Mouse (Mus musculus) heart, embryonic 12.5 days (tissue): ENCODE results near the gene Gli2. TPM values are rescaled to one million over a fixed set of nuclear protein-coding genes. Genes with fewer than 3 reads are reported as not detected.

Source experiments
- ATAC-seq: fragments of 200-750 bp; cut with Nextera tagmentation; 2 replicates; pipeline ENCODE4 v1.8.0; 2017; ENCODE audit warnings: moderate TSS enrichment, moderate library complexity; ENCODE audit not compliant: insufficient number of reproducible peaks, low FRiP score
- H3K27ac ChIP-seq: fragments of 300-500 bp; sonication (generic); 2 replicates; pipeline ENCODE4 v1.5.1; 2016; ENCODE audit warnings: mild to moderate bottlenecking, moderate library complexity; ENCODE audit not compliant: poor library complexity, severe bottlenecking
- H3K27me3 ChIP-seq: fragments of 300-500 bp; sonication (generic); replicated peaks from 2 replicates; pipeline ENCODE4 v1.6.1; 2016; ENCODE audit warnings: mild to moderate bottlenecking, moderate library complexity
- H3K36me3 ChIP-seq: fragments of 300-500 bp; sonication (generic); 2 replicates; pipeline ENCODE4 v1.6.1; 2016; ENCODE audit warnings: mild to moderate bottlenecking, moderate library complexity
- H3K4me1 ChIP-seq: fragments of 300-500 bp; sonication (generic); replicated peaks from 2 replicates; pipeline ENCODE4 v1.6.1; 2016; ENCODE audit warnings: mild to moderate bottlenecking
- H3K4me2 ChIP-seq: fragments of 300-500 bp; sonication (generic); 2 replicates; pipeline ENCODE4 v1.6.1; 2016; ENCODE audit warnings: mild to moderate bottlenecking, moderate library complexity
- H3K4me3 ChIP-seq: fragments of 300-500 bp; sonication (generic); 2 replicates; pipeline ENCODE4 v1.5.1; 2016; ENCODE audit warnings: mild to moderate bottlenecking
- H3K9ac ChIP-seq: fragments of 300-500 bp; sonication (generic); 2 replicates; pipeline ENCODE4 v1.6.1; 2016; ENCODE audit warnings: mild to moderate bottlenecking, moderate library complexity
- H3K9me3 ChIP-seq: fragments of 300-500 bp; sonication (generic); replicated peaks from 2 replicates; pipeline ENCODE4 v1.6.1; 2016; ENCODE audit warnings: mild to moderate bottlenecking, moderate library complexity
- WGBS: fragments of 180-500 bp; shearing (Covaris S2); methylation state at CpG from one replicate; pipeline ENCODE4 v1.1.7; 2016; 5-methylcytosine and 5-hydroxymethylcytosine counted together
- polyA plus RNA-seq: library from polyadenylated mRNA; unstranded; fragments of >200 nt; fragmentation: Nextera tagmentation; extraction: Ambion mirVana; gene quantifications from 2 replicates; pipeline ENCODE4 v1.2.1, GENCODE M21; 2016

Gene Gli2
- polyA plus RNA-seq, 1 experiment from 2014 or later: 4.0 TPM

- no peak for ATAC-seq
- no peaks in the 10 kb centered on the region for H3K36me3 ChIP-seq
- H3K4me2 ChIP-seq: no peak overlapping the region
- no peak overlapping the region for H3K4me3 ChIP-seq
- no peaks in the 10 kb centered on the region for H3K9me3 ChIP-seq
- H3K4me1 ChIP-seq: peaks cover 27% of the 10 kb centered on the region
- H3K27me3 ChIP-seq: 0 out of 2 replicates have a peak, but pooled peaks cover 2% of the 10 kb centered on the region
- 53% methylated on average over 17 of the region's 17 CpGs for WGBS
- no peak overlapping the region for H3K9ac ChIP-seq
- H3K27ac ChIP-seq: no peak overlapping the region
Measured at GRCm38 (mm10) chr1:118913414-118914385, 139.7 kb downstream of the Gli2 start.

- H3K4me3 ChIP-seq: no peak overlapping the region
- no peak overlapping the region for H3K27ac ChIP-seq
- no peak overlapping the region for H3K4me2 ChIP-seq
- WGBS: 53% methylated on average over 6 of the region's 6 CpGs
- peaks cover 27% of the 10 kb centered on the region for H3K4me1 ChIP-seq
- no peaks in the 10 kb centered on the region for H3K36me3 ChIP-seq
- H3K9ac ChIP-seq: no peak overlapping the region
- ATAC-seq: no peak
- no peaks in the 10 kb centered on the region for H3K9me3 ChIP-seq
- H3K27me3 ChIP-seq: 0 out of 2 replicates have a peak, but pooled peaks cover 2% of the 10 kb centered on the region
Measured at GRCm38 (mm10) chr1:118912929-118913328, 140.5 kb downstream of the Gli2 start.

GRCm38 (mm10) chr1:118911427-118911727 lies 142.0 kb downstream of the Gli2 start:
- H3K27ac ChIP-seq: no peak overlapping the region
- 0 out of 2 replicates have a peak, but pooled peaks cover 2% of the 10 kb centered on the region for H3K27me3 ChIP-seq
- H3K4me2 ChIP-seq: no peak overlapping the region
- no peak overlapping the region for H3K9ac ChIP-seq
- H3K4me3 ChIP-seq: no peak overlapping the region
- H3K9me3 ChIP-seq: no peaks in the 10 kb centered on the region
- WGBS: 73% methylated on average over 3 of the region's 3 CpGs
- no peaks in the 10 kb centered on the region for H3K36me3 ChIP-seq
- no peak for ATAC-seq
- peaks cover 20% of the 10 kb centered on the region for H3K4me1 ChIP-seq

- H3K27ac ChIP-seq: no peak overlapping the region
- H3K36me3 ChIP-seq: no peaks in the 10 kb centered on the region
- peaks cover 19% of the 10 kb centered on the region; the same call in 1 of the 2 replicates for H3K4me1 ChIP-seq
- 49% methylated on average over 13 of the region's 13 CpGs for WGBS
- no peak overlapping the region for H3K9ac ChIP-seq
- no peaks in the 10 kb centered on the region for H3K9me3 ChIP-seq
- ATAC-seq: no peak
- no peak overlapping the region for H3K4me2 ChIP-seq
- no peak overlapping the region for H3K4me3 ChIP-seq
- 0 out of 2 replicates have a peak, but pooled peaks cover 2% of the 10 kb centered on the region for H3K27me3 ChIP-seq
Measured at GRCm38 (mm10) chr1:118910693-118911426, 142.6 kb downstream of the Gli2 start.

- no peak for ATAC-seq
Measured at GRCm38 (mm10) chr1:118909051-118909450, 144.4 kb downstream of the Gli2 start.

GRCm38 (mm10) chr1:118907574-118907973 lies 145.8 kb downstream of the Gli2 start:
- 78% methylated on average over 9 of the region's 9 CpGs for WGBS

More at GRCm38 (mm10) chr1:118909051-118909450, 144.4 kb downstream of the Gli2 start:
- no peak overlapping the region for H3K9ac ChIP-seq
- no peak overlapping the region for H3K4me2 ChIP-seq
- H3K4me1 ChIP-seq: peaks cover 31% of the 10 kb centered on the region
- 83% methylated on average over 3 of the region's 3 CpGs for WGBS
- no peaks in the 10 kb centered on the region for H3K9me3 ChIP-seq
- no peaks in the 10 kb centered on the region for H3K36me3 ChIP-seq
- no peak overlapping the region for H3K27ac ChIP-seq
- H3K4me3 ChIP-seq: no peak overlapping the region
- 0 out of 2 replicates have a peak, but pooled peaks cover 2% of the 10 kb centered on the region for H3K27me3 ChIP-seq

GRCm38 (mm10) chr1:118905319-118905718 lies 148.1 kb downstream of the Gli2 start:
- no peaks in the 10 kb centered on the region for H3K9me3 ChIP-seq

More at GRCm38 (mm10) chr1:118907574-118907973, 145.8 kb downstream of the Gli2 start:
- Histone ChIP-seq H3K4me1 (peaks cover 20% of the 10 kb centered on the region), H3K4me2 (no peak overlapping the region), H3K4me3 (no peak overlapping the region), H3K36me3 (no peaks in the 10 kb centered on the region), H3K9ac (no peak overlapping the region), H3K27ac (no peak overlapping the region), H3K27me3 (0 out of 2 replicates have a peak, but pooled peaks cover 2% of the 10 kb centered on the region), H3K9me3 (no peaks in the 10 kb centered on the region)
- ATAC-seq: no peak

GRCm38 (mm10) chr1:118904909-118905308 lies 148.5 kb downstream of the Gli2 start:
- 14% methylated on average over 9 of the region's 9 CpGs for WGBS
- H3K27ac ChIP-seq: 0 out of 2 replicates have a peak overlapping the region, but pooled peaks have one; percentile 15
- H3K4me2 ChIP-seq: peak overlapping the region; percentile 6; the same call in 1 of the 2 replicates
- H3K4me3 ChIP-seq: no peak overlapping the region
- H3K4me1 ChIP-seq: peaks cover 29% of the 10 kb centered on the region
- no peaks in the 10 kb centered on the region for H3K36me3 ChIP-seq
- H3K9me3 ChIP-seq: no peaks in the 10 kb centered on the region
- ATAC-seq: 0 out of 2 replicates have a peak, but pooled peaks have one; percentile 36
- H3K9ac ChIP-seq: no peak overlapping the region
- H3K27me3 ChIP-seq: no peaks in the 10 kb centered on the region

More at GRCm38 (mm10) chr1:118905319-118905718, 148.1 kb downstream of the Gli2 start:
- Histone ChIP-seq H3K27ac (0 out of 2 replicates have a peak overlapping the region, but pooled peaks have one; percentile 15), H3K4me2 (peak overlapping the region; percentile 6; the same call in 1 of the 2 replicates), H3K4me3 (no peak overlapping the region), H3K36me3 (no peaks in the 10 kb centered on the region), H3K9ac (no peak overlapping the region), H3K4me1 (peaks cover 29% of the 10 kb centered on the region), H3K27me3 (no peaks in the 10 kb centered on the region)
- no peak for ATAC-seq
- 41% methylated on average over 5 of the region's 5 CpGs for WGBS

GRCm38 (mm10) chr1:118904431-118904830 lies 149.0 kb downstream of the Gli2 start:
- Histone ChIP-seq H3K36me3 (no peaks in the 10 kb centered on the region), H3K4me1 (peaks cover 29% of the 10 kb centered on the region), H3K27ac (no peak overlapping the region), H3K9me3 (no peaks in the 10 kb centered on the region), H3K27me3 (no peaks in the 10 kb centered on the region), H3K4me3 (no peak overlapping the region), H3K4me2 (no peak overlapping the region), H3K9ac (no peak overlapping the region)
- ATAC-seq: no peak
- 71% methylated on average over 3 of the region's 3 CpGs for WGBS

- no peak for ATAC-seq
- H3K9me3 ChIP-seq: no peaks in the 10 kb centered on the region
- no peak overlapping the region for H3K4me3 ChIP-seq
- H3K9ac ChIP-seq: no peak overlapping the region
- H3K27me3 ChIP-seq: no peaks in the 10 kb centered on the region
- WGBS: 83% methylated on average over 3 of the region's 3 CpGs
- no peaks in the 10 kb centered on the region for H3K36me3 ChIP-seq
- no peak overlapping the region for H3K4me2 ChIP-seq
- H3K27ac ChIP-seq: no peak overlapping the region
- peaks cover 29% of the 10 kb centered on the region for H3K4me1 ChIP-seq
Measured at GRCm38 (mm10) chr1:118903742-118904141, 149.7 kb downstream of the Gli2 start.
